Mouse (Mus musculus): ENCODE data around the gene Rspo3.

Rspo3 gene

GRCm38 (mm10) chr10:29535546-29536260 is at the start of gene Rspo3:
Gene Rspo3 (minus strand): TSS chr10:29535867.
- no peak for DNase-seq (ENCODE audit: low spot score)

DNA sequence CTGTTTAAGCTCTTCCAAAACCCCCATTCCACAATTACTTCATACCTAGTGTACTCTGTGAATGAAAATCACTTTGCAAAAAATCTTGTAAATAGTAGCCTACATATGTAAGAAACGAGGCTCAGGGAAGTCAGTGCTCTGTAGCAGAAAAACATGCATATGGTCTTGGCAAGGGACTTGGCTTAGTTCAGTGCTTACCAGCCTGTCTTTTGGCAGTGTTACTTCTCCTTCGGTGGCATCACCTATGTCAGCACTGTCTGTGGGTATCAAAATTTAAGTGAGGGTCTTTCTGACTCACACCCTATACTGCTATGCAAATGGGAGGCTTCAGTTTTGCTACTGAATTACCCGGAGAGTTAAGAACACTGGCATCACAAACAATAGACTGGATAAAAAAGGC is 46.3 kb upstream of the Rspo3 start:
- DNase-seq (ENCODE audit: low spot score) = no peak

- no peak for DNase-seq (ENCODE audit: low spot score)
Observed at GRCm38 (mm10) chr10:29581476-29581875, 45.8 kb upstream of the Rspo3 start.

- DNase-seq (ENCODE audit: low spot score) = no peak
Observed at GRCm38 (mm10) chr10:29555983-29556382, 20.3 kb upstream of the Rspo3 start.

- DNase-seq (ENCODE audit: low spot score) = no peak
Observed at GRCm38 (mm10) chr10:29554365-29554764, 18.7 kb upstream of the Rspo3 start.

DNA sequence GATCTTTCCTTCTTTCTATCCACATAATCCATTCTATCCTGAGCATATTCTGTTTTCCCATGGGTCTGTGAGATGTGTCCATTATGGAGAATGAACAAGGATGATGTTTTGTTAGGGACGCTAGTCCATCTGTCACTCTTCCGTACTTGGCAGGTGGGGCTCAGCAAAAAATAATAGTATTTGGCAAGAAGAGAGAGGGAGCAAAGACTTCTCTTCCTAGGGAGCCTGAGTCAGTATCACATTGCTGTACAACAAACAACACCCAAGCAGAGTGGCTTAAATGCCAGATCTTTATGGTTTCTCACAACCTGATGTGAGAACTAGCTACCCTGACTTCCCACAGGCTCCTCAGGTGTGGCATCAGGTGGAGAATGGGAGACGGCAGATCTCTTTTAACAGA is 7.3 kb upstream of the Rspo3 start:
- DNase-seq (ENCODE audit: low spot score) = no peak

DNA sequence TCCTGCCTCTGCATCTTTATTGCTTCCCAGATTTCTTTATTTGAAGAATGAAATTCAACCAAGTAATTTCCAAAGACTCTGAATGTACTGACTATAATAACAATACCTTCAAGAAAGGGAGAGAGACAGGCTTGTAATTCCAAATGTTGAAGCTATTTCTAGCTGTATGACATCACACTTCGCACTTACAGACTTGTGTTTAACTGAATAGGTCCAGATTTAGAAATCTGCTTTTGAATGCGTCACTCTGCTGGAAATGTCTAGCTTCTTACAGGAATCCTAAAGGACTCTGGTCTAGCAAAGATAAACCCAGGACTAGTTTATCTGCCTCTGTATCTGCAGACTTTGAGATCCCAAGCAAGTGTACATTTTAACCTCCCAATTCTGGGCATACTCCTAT is 3.8 kb upstream of the Rspo3 start:
- no peak for DNase-seq (ENCODE audit: low spot score)

DNA sequence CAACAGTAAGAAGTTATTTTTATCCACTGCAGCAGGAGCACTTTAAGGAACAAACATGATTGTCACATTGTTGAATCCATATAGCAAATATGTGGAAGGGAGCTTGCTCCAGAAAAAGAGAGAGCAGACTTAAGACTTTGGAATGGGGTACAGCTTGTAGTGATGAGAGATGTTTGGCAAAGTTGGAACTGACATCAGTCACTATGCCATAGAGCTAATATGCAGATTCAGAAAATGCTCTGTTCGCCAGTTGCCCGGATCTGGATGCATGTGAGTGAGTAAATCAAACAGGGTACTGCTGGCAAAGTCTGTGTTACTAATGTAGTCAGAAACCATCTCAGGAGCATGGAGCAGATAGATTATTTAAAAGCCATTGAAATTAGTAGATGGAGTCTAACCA is 3.1 kb upstream of the Rspo3 start:
- no peak for DNase-seq (ENCODE audit: low spot score)

DNA sequence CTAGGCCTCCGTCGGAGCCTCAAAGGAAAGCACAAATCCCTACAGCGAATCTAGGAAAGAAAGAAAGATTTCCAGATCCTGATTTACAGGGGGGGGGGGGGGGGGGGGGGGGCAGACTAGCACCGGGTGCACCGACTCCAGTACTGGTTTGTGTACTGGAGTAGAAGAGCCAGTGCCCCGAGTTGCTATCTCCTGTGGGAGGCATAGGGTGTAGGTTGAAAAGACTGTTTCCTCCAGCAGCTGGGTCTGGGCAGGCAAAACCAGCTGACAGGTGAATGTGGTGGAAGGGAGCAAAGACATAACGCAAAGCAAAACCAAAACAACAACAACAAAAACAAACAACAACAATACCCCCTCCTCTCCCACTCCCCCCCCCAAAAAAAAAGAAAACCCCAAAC is 838 bp downstream of the Rspo3 start:
- no peak for DNase-seq (ENCODE audit: low spot score)

- DNase-seq (ENCODE audit: low spot score) = no peak
Observed at GRCm38 (mm10) chr10:29533846-29534829, 1.5 kb downstream of the Rspo3 start.

DNA sequence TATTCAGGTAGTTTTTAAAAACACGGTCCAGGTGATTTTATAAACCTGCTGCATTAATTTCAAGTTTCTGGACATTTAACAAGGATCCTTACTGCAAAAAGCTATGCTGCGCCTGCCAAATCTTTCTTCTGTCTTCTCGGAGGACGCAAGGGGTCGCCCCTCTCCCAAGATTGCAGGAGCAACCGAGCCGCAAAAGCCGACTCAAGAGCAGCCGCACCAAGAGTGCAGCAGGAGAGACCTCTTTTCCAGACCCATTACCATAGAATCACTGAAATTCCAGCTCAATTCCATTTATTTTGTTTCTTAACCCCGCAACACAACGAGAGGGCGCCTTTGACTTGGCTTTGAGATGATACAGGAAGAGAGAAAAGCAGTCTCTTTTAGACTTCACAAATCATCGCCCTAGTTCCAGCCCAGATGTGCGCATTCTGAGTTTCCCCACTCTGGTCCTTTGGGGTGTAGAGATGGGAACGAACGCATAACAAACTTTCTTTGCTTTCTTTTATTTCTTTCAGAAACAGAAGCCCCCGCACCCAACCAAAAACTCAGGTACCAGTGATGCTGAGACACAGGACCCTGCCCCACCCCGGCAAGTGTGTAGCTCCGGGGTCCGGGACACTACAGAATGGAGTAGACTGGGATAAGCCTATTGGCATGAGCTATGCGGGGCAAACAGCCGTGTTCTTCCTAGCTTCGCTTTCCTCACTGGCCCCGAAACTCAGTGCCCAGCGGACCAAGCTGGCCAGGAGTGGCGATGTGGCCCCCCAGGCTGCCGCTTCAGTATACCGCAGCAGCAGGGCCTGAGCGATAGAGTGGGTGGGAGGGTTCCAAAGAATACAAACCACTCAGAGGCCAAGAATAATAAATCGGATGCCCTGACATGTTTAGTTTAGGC is 2.6 kb downstream of the Rspo3 start:
- no peak for DNase-seq (ENCODE audit: low spot score)

- no peak for DNase-seq (ENCODE audit: low spot score)
Observed at GRCm38 (mm10) chr10:29513563-29513962, 22.1 kb downstream of the Rspo3 start.

DNA sequence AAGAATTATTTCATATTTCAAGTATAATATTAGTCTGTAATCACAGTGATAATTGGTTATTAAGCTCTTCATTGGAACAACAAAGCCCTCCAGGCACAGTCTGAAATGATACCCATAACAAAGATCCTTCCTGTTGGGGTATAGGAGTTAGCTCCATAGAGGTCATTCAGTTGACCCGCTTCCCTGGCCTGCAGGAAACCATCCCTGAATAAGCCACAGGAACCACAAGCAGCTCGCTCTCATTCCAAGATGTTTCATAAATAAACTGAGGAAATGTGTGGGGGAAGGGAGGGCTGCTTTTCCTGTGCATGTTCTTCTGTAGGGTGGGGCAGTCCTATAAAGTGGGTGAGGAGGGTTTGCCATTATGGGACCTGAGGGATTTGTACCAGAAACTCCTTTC is 27.5 kb downstream of the Rspo3 start:
- no peak for DNase-seq (ENCODE audit: low spot score)

GRCm38 (mm10) chr10:29497205-29497822 is 38.4 kb downstream of the Rspo3 start:
- no peak for DNase-seq (ENCODE audit: low spot score)

DNA sequence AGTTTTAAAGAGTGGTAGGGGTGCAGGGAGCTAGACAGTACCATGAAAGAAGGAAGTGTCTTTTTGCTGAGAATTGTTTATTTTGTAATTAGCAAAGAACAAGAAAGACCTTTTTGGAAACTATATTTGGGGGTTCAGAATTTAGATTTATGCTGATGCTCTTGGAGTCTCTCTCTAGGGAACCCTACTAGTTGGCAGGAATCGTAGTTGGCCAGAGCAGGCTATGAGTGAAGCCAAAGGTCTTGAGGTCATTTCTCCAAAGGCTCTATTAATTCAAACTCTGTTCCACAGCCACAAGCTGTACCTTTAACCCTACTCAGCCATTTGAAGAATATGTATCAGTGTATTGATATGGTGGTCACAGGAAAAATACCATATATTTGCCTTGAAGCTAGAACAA is 41.7 kb downstream of the Rspo3 start:
- no peak for DNase-seq (ENCODE audit: low spot score)

GRCm38 (mm10) chr10:29480945-29481344 is 54.7 kb downstream of the Rspo3 start:
- no peak for DNase-seq (ENCODE audit: low spot score)

GRCm38 (mm10) chr10:29479401-29479800 is 56.3 kb downstream of the Rspo3 start:
- DNase-seq (ENCODE audit: low spot score) = no peak

- DNase-seq (ENCODE audit: low spot score) = no peak
Observed at GRCm38 (mm10) chr10:29470454-29470853, 65.2 kb downstream of the Rspo3 start.

GRCm38 (mm10) chr10:29460100-29460499 is 75.6 kb downstream of the Rspo3 start:
- DNase-seq (ENCODE audit: low spot score) = no peak

- peak; percentile 2 for DNase-seq (ENCODE audit: low spot score)
Observed at GRCm38 (mm10) chr10:29459632-29460031, 76.0 kb downstream of the Rspo3 start.

- DNase-seq (ENCODE audit: low spot score) = no peak
Observed at GRCm38 (mm10) chr10:29445076-29445475, 90.6 kb downstream of the Rspo3 start.

GRCm38 (mm10) chr10:29441297-29441696 is 94.4 kb downstream of the Rspo3 start:
- DNase-seq (ENCODE audit: low spot score) = no peak
